Mouse (Mus musculus): ENCODE measurements around the gene Txnip.

DNA sequence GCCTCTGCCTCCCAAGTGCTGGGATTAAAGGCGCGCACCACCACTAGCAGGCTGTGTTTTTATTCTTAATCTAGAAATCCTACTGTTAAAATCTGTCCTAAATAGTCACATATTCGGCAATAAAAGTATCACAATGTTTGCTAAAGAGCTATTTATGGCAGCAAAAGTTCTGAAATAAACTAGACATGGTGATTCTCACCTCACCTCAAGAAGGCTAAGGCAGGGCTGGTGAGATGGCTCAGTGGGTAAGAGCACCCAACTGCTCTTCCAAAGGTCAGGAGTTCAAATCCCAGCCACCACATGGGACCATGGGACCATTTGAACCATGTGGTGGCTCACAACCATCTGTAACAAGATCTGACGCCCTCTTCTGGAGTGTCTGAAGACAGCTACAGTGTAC lies 32.9 kb downstream of the Txnip start:
- TF ChIP-seq CTCF (IDR thresholded peaks at IDR 0.05; ENCODE audit: control insufficient read depth, insufficient read depth, low read length) (no peak), POLR2A (IDR thresholded peaks at IDR 0.05; ENCODE audit: borderline replicate concordance, control insufficient read depth, low read depth, low read length) (no peak)
